Mouse (Mus musculus): ENCODE data around the gene Ttc7. TPM values are rescaled to one million over a fixed set of nuclear protein-coding genes. Genes with fewer than 3 reads are reported as not detected.

Gene Ttc7
- total RNA-seq, 4 experiments from 2014 or later: 19.2 to 31.4 (median 26.0) TPM

GRCm38 (mm10) chr17:87312924-87313870 lies 30.5 kb downstream of the Ttc7 start:
- no peak for DNase-seq (ENCODE audit: low spot score)

- DNase-seq (ENCODE audit: low spot score): no peak
Measured at GRCm38 (mm10) chr17:87314121-87314520, 31.4 kb downstream of the Ttc7 start.

- no peak for DNase-seq (ENCODE audit: low spot score)
Measured at GRCm38 (mm10) chr17:87314530-87314946, 31.9 kb downstream of the Ttc7 start.

GRCm38 (mm10) chr17:87315021-87315531 lies 32.4 kb downstream of the Ttc7 start:
- peak; percentile 94 for DNase-seq (ENCODE audit: low spot score)

- no peak for DNase-seq (ENCODE audit: low spot score)
Measured at GRCm38 (mm10) chr17:87315891-87316763, 33.4 kb downstream of the Ttc7 start.

- no peak for DNase-seq (ENCODE audit: low spot score)
Measured at GRCm38 (mm10) chr17:87317271-87317670, 34.6 kb downstream of the Ttc7 start.

GRCm38 (mm10) chr17:87317947-87318346 lies 35.3 kb downstream of the Ttc7 start:
- no peak for DNase-seq (ENCODE audit: low spot score)

- no peak for DNase-seq (ENCODE audit: low spot score)
Measured at GRCm38 (mm10) chr17:87321673-87322072, 39.0 kb downstream of the Ttc7 start.

- DNase-seq (ENCODE audit: low spot score): no peak
Measured at GRCm38 (mm10) chr17:87323215-87323614, 40.5 kb downstream of the Ttc7 start.

GRCm38 (mm10) chr17:87325501-87325900 lies 42.8 kb downstream of the Ttc7 start:
- DNase-seq (ENCODE audit: low spot score): no peak

GRCm38 (mm10) chr17:87326987-87327386 lies 44.3 kb downstream of the Ttc7 start:
- no peak for DNase-seq (ENCODE audit: low spot score)

GRCm38 (mm10) chr17:87327645-87328044 lies 45.0 kb downstream of the Ttc7 start:
- no peak for DNase-seq (ENCODE audit: low spot score)

- DNase-seq (ENCODE audit: low spot score): no peak
Measured at GRCm38 (mm10) chr17:87328177-87328768, 45.6 kb downstream of the Ttc7 start.

- DNase-seq (ENCODE audit: low spot score): no peak
Measured at GRCm38 (mm10) chr17:87329144-87329700, 46.5 kb downstream of the Ttc7 start.

GRCm38 (mm10) chr17:87330250-87330920 lies 47.7 kb downstream of the Ttc7 start:
- no peak for DNase-seq (ENCODE audit: low spot score)

- no peak for DNase-seq (ENCODE audit: low spot score)
Measured at GRCm38 (mm10) chr17:87330921-87331291, 48.2 kb downstream of the Ttc7 start.

- DNase-seq (ENCODE audit: low spot score): no peak
Measured at GRCm38 (mm10) chr17:87331336-87332141, 48.9 kb downstream of the Ttc7 start.

- DNase-seq (ENCODE audit: low spot score): no peak
Measured at GRCm38 (mm10) chr17:87332142-87332815, 49.6 kb downstream of the Ttc7 start.

- no peak for DNase-seq (ENCODE audit: low spot score)
Measured at GRCm38 (mm10) chr17:87332887-87333286, 50.2 kb downstream of the Ttc7 start.

Data from heart, adult 8-10 months (tissue).